ENCODE assay signal across 13 mouse cellular contexts in the genomic region with DNA sequence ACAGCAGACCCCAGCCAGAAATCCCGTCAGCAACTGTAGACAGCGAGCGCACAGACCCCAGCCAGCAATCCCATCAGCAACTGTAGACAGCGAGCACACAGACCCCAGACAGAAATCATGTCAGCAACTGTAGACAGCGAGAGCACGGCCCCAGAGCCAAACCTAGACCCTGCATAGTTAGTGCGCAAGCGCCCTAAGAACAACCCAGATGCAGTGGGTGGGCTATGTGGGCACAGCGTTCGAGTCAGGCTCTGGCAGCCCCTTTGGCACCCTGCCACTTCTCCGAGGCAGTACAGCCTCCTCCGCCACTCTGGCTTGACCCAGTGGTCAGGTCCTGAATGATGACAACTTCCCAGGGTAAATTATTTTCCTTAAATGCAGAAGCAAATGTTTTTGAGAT. TPM values are rescaled to one million over a fixed set of nuclear protein-coding genes. Genes with fewer than 3 reads are reported as not detected.
DNase-seq lines count a peak whose midpoint lies in the region; ATAC-seq lines count a peak whose summit lies in the region.
"Had no signal": no experiment of that assay in that cellular context is flagged by ENCODE, and none has a peak within 500 bp of the region (broad histone marks: within the 10 kb centered on the region; RNA-seq: fewer than 3 reads in every experiment).

No protein-coding gene starts in this region.

- no peak overlapping the region for H3K9ac ChIP-seq in lung, embryonic 16.5 days (ENCODE audit: low read length)
- H3K9ac ChIP-seq: limb, embryonic 12.5 days had no signal

- H3K27me3 ChIP-seq in lung, embryonic 16.5 days (ENCODE audit: control insufficient read depth, insufficient read depth, low read depth, low read length): no peaks in the 10 kb centered on the region
- H3K27me3 ChIP-seq: limb, embryonic 12.5 days had no signal

- H3K4me3 ChIP-seq in lung, embryonic 16.5 days (ENCODE audit: low read length): no peak overlapping the region
- H3K4me3 ChIP-seq: limb, embryonic 12.5 days had no signal

- no peaks in the 10 kb centered on the region for H3K9me3 ChIP-seq in lung, embryonic 16.5 days (ENCODE audit: control insufficient read depth, low read length)
- H3K9me3 ChIP-seq: limb, embryonic 12.5 days had no signal

- no peaks in the 10 kb centered on the region for H3K36me3 ChIP-seq in lung, embryonic 16.5 days (ENCODE audit: control insufficient read depth, insufficient read depth, low read length)
- H3K36me3 ChIP-seq: limb, embryonic 12.5 days had no signal

- peak; percentile 46; the same call in 1 of the 2 replicates for ATAC-seq in lung, embryonic 16.5 days (ENCODE audit: low read depth)
- no peak for ATAC-seq in inflammation-experienced regulatory T-cells, adult 6 months

- DNase-seq in heart, adult 11 months: peak; percentile 90
- DNase-seq in heart, adult 18-20 months: no peak
- DNase-seq in kidney, postnatal 10 days: peak; percentile 41
- DNase-seq in kidney, adult 18-20 months: no peak
- no peak for DNase-seq in lung, adult 18-20 months
- peak; percentile 51 for DNase-seq in heart, postnatal 4 days
- DNase-seq: cerebellum, adult 18-20 months; embryo, embryonic 11 days; gastrocnemius, postnatal 10 days; thymus, adult 18-20 months had no signal

- H3K4me1 ChIP-seq in lung, embryonic 16.5 days (replicated peaks; ENCODE audit: control insufficient read depth, insufficient read depth, low read length): peaks cover 26% of the 10 kb centered on the region
- H3K4me1 ChIP-seq: limb, embryonic 12.5 days had no signal

- H3K4me2 ChIP-seq in lung, embryonic 16.5 days (ENCODE audit: low read depth, low read length): no peak overlapping the region
- H3K4me2 ChIP-seq: limb, embryonic 12.5 days had no signal

- whole genome bisulfite sequencing in lung, embryonic 16.5 days: 61% methylated on average over 12 of the region's 12 CpGs

- H3K27ac ChIP-seq in lung, embryonic 16.5 days (ENCODE audit: low read length): no peak overlapping the region
- H3K27ac ChIP-seq: limb, embryonic 12.5 days had no signal

RNA-seq across cellular contexts. Expression of a gene that starts 48.6 kb away (rescaled TPM):
- 10 to 100 TPM; 36.7 to 37.1 TPM for total RNA-seq in heart, adult 18-20 months (2021)
- 36.4 and 38.9 TPM in 2 replicates for polyA plus RNA-seq in lung, embryonic 16.5 days (2015; fragmentation: Nextera tagmentation; extraction: Ambion mirVana)
- total RNA-seq in heart, postnatal 4 days (2021): 10 to 100 TPM; 40.0 to 42.1 TPM
- polyA plus RNA-seq in inflammation-experienced regulatory T-cells, adult 6 months (2017; shearing (Covaris generic)): 10 to 100 TPM in 2 of 3 experiments, 1 to 10 TPM in 1; 9.1 to 17.7 (median 13.8) TPM

Comparison
In these comparisons a context has a peak if more than half of its experiments do, and no peak if none do; other contexts are left out.
1. DNase-seq: peak in heart, adult 11 months (single experiment), kidney, postnatal 10 days (single experiment) and heart, postnatal 4 days (single experiment); none in heart, adult 18-20 months (0 of 2), kidney, adult 18-20 months (single experiment) and lung, adult 18-20 months (0 of 2).